ENCODE assay signal across 21 mouse cellular contexts in the genomic region with DNA sequence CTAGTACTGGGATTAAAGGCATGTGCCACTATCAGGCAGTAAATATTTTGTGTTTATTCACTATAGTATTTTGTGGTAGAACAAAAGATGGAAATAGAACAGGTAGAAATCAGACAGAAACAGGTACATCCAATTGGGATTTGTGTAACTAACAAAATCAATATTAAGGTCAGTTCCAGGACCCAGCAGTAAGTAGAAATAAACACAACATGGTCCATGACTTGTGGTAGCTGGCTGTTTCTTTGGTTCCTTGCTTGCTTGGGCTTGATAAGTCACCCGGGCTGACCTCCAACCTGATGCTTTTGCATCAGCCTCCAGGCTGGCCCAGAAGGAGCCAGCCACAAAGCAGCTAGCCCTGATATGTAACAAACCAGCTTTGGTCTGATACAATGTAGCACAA. TPM values are rescaled to one million over a fixed set of nuclear protein-coding genes. Genes with fewer than 3 reads are reported as not detected.
"Had no signal": no experiment of that assay in that cellular context is flagged by ENCODE, and none has a peak within 500 bp of the region (broad histone marks: within the 10 kb centered on the region; RNA-seq: fewer than 3 reads in every experiment).

No protein-coding gene starts in this region.

- H3K27me3 ChIP-seq: neural tube, embryonic 12.5 days; neural tube, embryonic 13.5 days; neural tube, embryonic 15.5 days; stomach, embryonic 15.5 days had no signal

- DNase-seq: retina, postnatal 1 day; right cerebral cortex, adult 18-20 months; right cerebral cortex, postnatal 14 days; right cerebral cortex, postnatal 25 days; right cerebral cortex, postnatal 4 days; spleen, adult 18-20 months; thymus, adult 18-20 months; thymus, adult 2 months; thymus, postnatal 14 days; thymus, postnatal 25 days; thymus, postnatal 36 days; thymus, postnatal 4 days had no signal

- H3K27ac ChIP-seq: neural tube, embryonic 12.5 days; neural tube, embryonic 13.5 days; neural tube, embryonic 15.5 days; stomach, embryonic 15.5 days; stomach, postnatal 0 days had no signal

- H3K36me3 ChIP-seq: neural tube, embryonic 12.5 days; neural tube, embryonic 13.5 days; neural tube, embryonic 15.5 days; stomach, embryonic 15.5 days had no signal

- H3K4me3 ChIP-seq: neural tube, embryonic 12.5 days; neural tube, embryonic 13.5 days; neural tube, embryonic 15.5 days; stomach, embryonic 15.5 days had no signal

- H3K9ac ChIP-seq: neural tube, embryonic 12.5 days; neural tube, embryonic 13.5 days; neural tube, embryonic 15.5 days; stomach, embryonic 15.5 days had no signal

- H3K4me1 ChIP-seq: neural tube, embryonic 12.5 days; neural tube, embryonic 13.5 days; neural tube, embryonic 15.5 days; stomach, embryonic 15.5 days had no signal

RNA-seq across cellular contexts. Expression of a gene that starts 5.8 kb away (rescaled TPM):
- total RNA-seq: neutrophil, adult 5-6 weeks had no signal
- polyA plus RNA-seq: neural tube, embryonic 11.5 days; neural tube, embryonic 12.5 days; neural tube, embryonic 13.5 days; neural tube, embryonic 14.5 days; urinary bladder, adult 2 months had no signal

RNA-seq across cellular contexts. Expression of a gene that starts 7.6 kb away (rescaled TPM):
- total RNA-seq: neutrophil, adult 5-6 weeks had no signal
- polyA plus RNA-seq: neural tube, embryonic 11.5 days; neural tube, embryonic 12.5 days; neural tube, embryonic 13.5 days; neural tube, embryonic 14.5 days; neural tube, embryonic 15.5 days; urinary bladder, adult 2 months had no signal

RNA-seq across cellular contexts. Expression of a gene that starts 12.1 kb away (rescaled TPM):
- total RNA-seq: neutrophil, adult 5-6 weeks had no signal
- polyA plus RNA-seq: neural tube, embryonic 11.5 days; neural tube, embryonic 12.5 days; neural tube, embryonic 14.5 days; neural tube, embryonic 15.5 days had no signal
